Mouse (Mus musculus) forebrain, embryonic 11.5 days (tissue): Measurements from ENCODE around the gene Gm10277. TPM values are rescaled to one million over a fixed set of nuclear protein-coding genes. Genes with fewer than 3 reads are reported as not detected.

ENCODE experiments used
- ATAC-seq: fragments of 200-750 bp; cut with Nextera tagmentation; replicated peaks from 2 replicates; pipeline ENCODE4 v1.8.0; 2017; ENCODE audit warnings: moderate TSS enrichment; ENCODE audit not compliant: low FRiP score
- DNase-seq: peaks from one replicate; pipeline ENCODE4 v3.0.0-alpha.2; 2017; ENCODE audit warnings: low spot score
- H3K27ac ChIP-seq: fragments of 300-500 bp; sonication (generic); 2 replicates; pipeline ENCODE4 v1.5.1; 2014; ENCODE audit warnings: low read depth, low read length
- H3K27me3 ChIP-seq: fragments of 300-500 bp; sonication (generic); 2 replicates; pipeline ENCODE4 v1.6.1; 2014; ENCODE audit warnings: mild to moderate bottlenecking, low read length, mixed read lengths; ENCODE audit not compliant: control insufficient read depth, insufficient read depth
- H3K36me3 ChIP-seq: fragments of 300-500 bp; sonication (generic); 2 replicates; pipeline ENCODE4 v1.6.1; 2014; ENCODE audit warnings: mild to moderate bottlenecking, low read length, moderate library complexity, mixed read lengths; ENCODE audit not compliant: control insufficient read depth, insufficient read depth
- H3K4me1 ChIP-seq: fragments of 300-500 bp; sonication (generic); replicated peaks from 2 replicates; pipeline ENCODE4 v1.6.1; 2014; ENCODE audit warnings: low read length, mixed read lengths; ENCODE audit not compliant: control insufficient read depth, insufficient read depth
- H3K4me2 ChIP-seq: fragments of 300-500 bp; sonication (generic); 2 replicates; pipeline ENCODE4 v1.6.1; 2014; ENCODE audit warnings: low read depth, mild to moderate bottlenecking, low read length, moderate library complexity, mixed read lengths; ENCODE audit not compliant: severe bottlenecking
- H3K4me3 ChIP-seq: fragments of 300-500 bp; sonication (generic); 2 replicates; pipeline ENCODE4 v1.5.1; 2014; ENCODE audit warnings: low read depth, low read length
- H3K9ac ChIP-seq: fragments of 300-500 bp; sonication (generic); 2 replicates; pipeline ENCODE4 v1.6.1; 2014; ENCODE audit warnings: low read length
- H3K9me3 ChIP-seq: fragments of 300-500 bp; sonication (generic); 2 replicates; pipeline ENCODE4 v1.6.1; 2016; ENCODE audit warnings: low read length, mixed read lengths; ENCODE audit not compliant: control insufficient read depth
- WGBS: fragments of 180-500 bp; shearing (Covaris S2); extraction: QIAGEN DNeasy Blood & Tissue Kit; methylation state at CpG from one replicate; pipeline ENCODE4 v1.1.7; 2014; 5-methylcytosine and 5-hydroxymethylcytosine counted together
- polyA plus RNA-seq: library from polyadenylated mRNA; unstranded; fragments of >200 nt; fragmentation: Nextera tagmentation; extraction: Ambion mirVana; gene quantifications from 2 replicates; pipeline ENCODE4 v1.2.1, GENCODE M21; 2014

The Gm10277 gene
- polyA plus RNA-seq, result 1.4 and 1.6 TPM in 2 replicates

DNA sequence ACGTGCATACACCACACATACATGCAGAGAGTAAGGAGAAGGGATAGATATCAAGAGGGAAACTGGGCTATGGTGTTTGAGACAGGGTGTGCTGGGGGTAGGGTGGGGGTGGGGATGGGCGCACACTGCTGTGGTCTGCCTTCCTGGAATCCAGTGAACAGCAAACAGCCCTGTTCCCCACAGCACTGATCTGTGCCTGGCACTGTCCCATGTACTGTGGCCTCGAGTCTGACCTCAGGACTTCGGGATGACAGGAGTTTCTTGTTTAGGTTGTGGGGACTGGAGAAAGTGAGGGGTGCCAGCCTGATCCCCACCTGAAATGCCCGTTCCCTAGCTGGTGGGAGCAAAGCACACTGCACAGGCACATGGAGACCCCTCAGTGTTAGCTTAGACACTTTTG is at the start of gene Gm10277:
TSS of gene Gm10277 (minus strand) at position 41 of the 400 bp plus-strand sequence.
- no peak within 1 kb of the TSS for H3K4me3 ChIP-seq
- DNase-seq (no peak), ATAC-seq (no peak)
- peaks cover 13% of the 10 kb centered on the region for H3K4me1 ChIP-seq
- H3K36me3 ChIP-seq, result no peaks in the 10 kb centered on the region
- no peaks in the 10 kb centered on the region for H3K9me3 ChIP-seq
- no peak within 1 kb of the TSS for H3K9ac ChIP-seq
- H3K27ac ChIP-seq, result no peak within 1 kb of the TSS
- no peaks in the 10 kb centered on the region for H3K27me3 ChIP-seq
- H3K4me2 ChIP-seq, result no peak within 1 kb of the TSS
- WGBS, result 92% methylated on average over 5 of the region's 5 CpGs

- Histone ChIP-seq H3K9me3 (no peaks in the 10 kb centered on the region), H3K36me3 (no peaks in the 10 kb centered on the region), H3K4me2 (no peak overlapping the region), H3K27me3 (no peaks in the 10 kb centered on the region), H3K27ac (no peak overlapping the region), H3K4me3 (no peak overlapping the region), H3K9ac (no peak overlapping the region), H3K4me1 (no peaks in the 10 kb centered on the region)
- no peak for DNase-seq
- 79% methylated on average over 4 of the region's 4 CpGs for WGBS
- no peak for ATAC-seq
Observed at GRCm38 (mm10) chr11:77836751-77837150, 49.2 kb upstream of the Gm10277 start.

- no peak for DNase-seq
- no peak overlapping the region for H3K4me3 ChIP-seq
- no peak overlapping the region for H3K4me2 ChIP-seq
- no peaks in the 10 kb centered on the region for H3K27me3 ChIP-seq
- H3K9me3 ChIP-seq, result no peaks in the 10 kb centered on the region
- H3K4me1 ChIP-seq, result no peaks in the 10 kb centered on the region
- 70% methylated on average over 5 of the region's 5 CpGs for WGBS
- no peak overlapping the region for H3K27ac ChIP-seq
- H3K36me3 ChIP-seq, result no peaks in the 10 kb centered on the region
- no peak overlapping the region for H3K9ac ChIP-seq
- ATAC-seq, result no peak
Observed at GRCm38 (mm10) chr11:77836290-77836689, 48.7 kb upstream of the Gm10277 start.

DNA sequence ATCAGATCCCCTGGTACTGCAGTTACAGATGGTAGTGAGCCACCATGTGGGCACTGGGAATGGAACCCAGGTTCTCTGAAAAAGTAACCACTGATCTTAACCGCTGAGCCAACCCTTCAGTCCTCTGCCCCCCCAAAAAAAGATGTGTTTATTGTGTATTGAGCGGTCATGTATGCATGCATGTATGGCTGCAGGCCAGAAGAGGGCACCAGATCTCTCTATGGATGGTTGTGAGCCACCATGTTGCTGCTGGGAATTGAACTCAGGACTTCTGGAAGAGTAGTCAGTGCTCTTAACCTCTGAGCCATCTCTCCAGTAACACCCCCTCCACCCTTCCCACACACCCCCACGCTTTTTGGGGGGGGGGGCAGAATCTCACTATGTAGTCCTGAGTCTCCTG is 47.6 kb upstream of the Gm10277 start:
- H3K4me2 ChIP-seq, result no peak overlapping the region
- H3K4me3 ChIP-seq, result no peak overlapping the region
- H3K36me3 ChIP-seq, result no peaks in the 10 kb centered on the region
- DNase-seq (no peak), ATAC-seq (no peak)
- H3K27ac ChIP-seq, result no peak overlapping the region
- H3K9ac ChIP-seq, result no peak overlapping the region
- peaks cover 6% of the 10 kb centered on the region; the same call in 1 of the 2 replicates for H3K4me1 ChIP-seq
- WGBS, result 71% methylated on average over 3 of the region's 3 CpGs
- H3K9me3 ChIP-seq, result no peaks in the 10 kb centered on the region
- no peaks in the 10 kb centered on the region for H3K27me3 ChIP-seq

DNA sequence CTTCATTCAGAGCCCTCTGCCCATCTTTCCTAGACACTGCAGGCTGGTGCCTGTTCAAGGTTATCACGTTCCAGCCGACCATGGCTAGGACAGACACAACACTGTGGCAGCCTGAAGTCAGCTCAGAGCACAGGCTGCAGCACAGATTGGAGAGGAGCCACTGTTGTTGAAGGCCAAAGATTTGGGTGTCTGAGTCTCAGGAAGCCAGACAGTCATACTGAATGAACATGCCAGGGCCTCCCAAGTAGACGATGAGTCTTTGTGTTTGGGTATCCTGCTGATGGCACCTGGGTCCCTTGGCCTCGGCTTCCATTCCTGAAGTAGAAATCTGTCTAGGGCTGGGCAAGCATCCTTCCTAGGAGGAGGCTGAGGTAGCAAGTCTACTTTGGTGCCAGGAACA is 45.0 kb upstream of the Gm10277 start:
- 93% methylated on average over 4 of the region's 4 CpGs for WGBS
- ATAC-seq, result no peak
- no peak overlapping the region for H3K4me2 ChIP-seq
- peaks cover 6% of the 10 kb centered on the region; the same call in 1 of the 2 replicates for H3K4me1 ChIP-seq
- DNase-seq, result no peak
- H3K9ac ChIP-seq, result no peak overlapping the region
- H3K27ac ChIP-seq, result no peak overlapping the region
- no peaks in the 10 kb centered on the region for H3K9me3 ChIP-seq
- H3K36me3 ChIP-seq, result no peaks in the 10 kb centered on the region
- H3K27me3 ChIP-seq, result peaks cover 3% of the 10 kb centered on the region; the same call in 1 of the 2 replicates
- H3K4me3 ChIP-seq, result no peak overlapping the region

- Histone ChIP-seq H3K9me3 (no peaks in the 10 kb centered on the region), H3K27me3 (peaks cover 3% of the 10 kb centered on the region; the same call in 1 of the 2 replicates), H3K4me3 (no peak overlapping the region), H3K36me3 (no peaks in the 10 kb centered on the region), H3K27ac (no peak overlapping the region), H3K9ac (no peak overlapping the region), H3K4me2 (no peak overlapping the region), H3K4me1 (peaks cover 10% of the 10 kb centered on the region)
- DNase-seq, result no peak
- WGBS, result 53% methylated on average over 7 of the region's 7 CpGs
- no peak for ATAC-seq
Observed at GRCm38 (mm10) chr11:77830875-77831274, 43.3 kb upstream of the Gm10277 start.

- WGBS, result 86% methylated on average over 23 of the region's 23 CpGs
- H3K4me1 ChIP-seq, result peaks cover 10% of the 10 kb centered on the region
- H3K27ac ChIP-seq, result no peak overlapping the region
- peaks cover 3% of the 10 kb centered on the region; the same call in 1 of the 2 replicates for H3K27me3 ChIP-seq
- no peak overlapping the region for H3K4me3 ChIP-seq
- no peaks in the 10 kb centered on the region for H3K36me3 ChIP-seq
- DNase-seq, result no peak
- no peaks in the 10 kb centered on the region for H3K9me3 ChIP-seq
- H3K4me2 ChIP-seq, result no peak overlapping the region
- no peak for ATAC-seq
- 0 out of 2 replicates have a peak overlapping the region, but pooled peaks have one; percentile 12 for H3K9ac ChIP-seq
Observed at GRCm38 (mm10) chr11:77829043-77829841, 41.7 kb upstream of the Gm10277 start.

DNA sequence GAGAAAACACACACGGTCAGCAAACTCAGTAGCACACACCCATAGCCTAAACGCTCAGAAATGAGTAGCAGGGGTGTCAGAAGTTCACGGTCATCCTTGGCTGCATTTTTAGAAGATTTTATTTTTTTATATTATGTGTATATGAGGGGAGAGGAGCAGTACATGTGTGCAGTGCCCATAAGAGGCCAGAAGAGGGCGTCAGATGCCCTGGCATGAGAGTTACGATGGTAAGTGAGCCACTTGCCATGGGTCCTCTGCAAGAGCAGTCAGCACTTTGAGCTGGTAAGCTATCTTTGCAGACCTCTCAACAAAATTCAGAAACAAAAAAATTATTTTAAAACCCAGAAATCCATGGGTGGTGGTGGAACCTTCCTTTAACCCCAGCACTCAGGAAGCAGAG is 40.6 kb upstream of the Gm10277 start:
- no peak overlapping the region for H3K27ac ChIP-seq
- peaks cover 3% of the 10 kb centered on the region; the same call in 1 of the 2 replicates for H3K27me3 ChIP-seq
- no peaks in the 10 kb centered on the region for H3K9me3 ChIP-seq
- H3K4me2 ChIP-seq, result no peak overlapping the region
- H3K4me3 ChIP-seq, result no peak overlapping the region
- 85% methylated on average over 5 of the region's 5 CpGs for whole genome bisulfite sequencing
- ATAC-seq (no peak), DNase-seq (no peak)
- peaks cover 10% of the 10 kb centered on the region for H3K4me1 ChIP-seq
- H3K36me3 ChIP-seq, result no peaks in the 10 kb centered on the region
- no peak overlapping the region for H3K9ac ChIP-seq
